Mouse (Mus musculus) forebrain, embryonic 11.5 days (tissue): ENCODE measurements around the gene Trappc1. TPM values are rescaled to one million over a fixed set of nuclear protein-coding genes. Genes with fewer than 3 reads are reported as not detected.

ENCODE experiments used
- ATAC-seq: fragments of 200-750 bp; cut with Nextera tagmentation; replicated peaks from 2 replicates; pipeline ENCODE4 v1.8.0; 2017; ENCODE audit warnings: moderate TSS enrichment; ENCODE audit not compliant: low FRiP score
- DNase-seq: peaks from one replicate; pipeline ENCODE4 v3.0.0-alpha.2; 2017; ENCODE audit warnings: low spot score
- H3K27ac ChIP-seq: fragments of 300-500 bp; sonication (generic); 2 replicates; pipeline ENCODE4 v1.5.1; 2014; ENCODE audit warnings: low read depth, low read length
- H3K27me3 ChIP-seq: fragments of 300-500 bp; sonication (generic); 2 replicates; pipeline ENCODE4 v1.6.1; 2014; ENCODE audit warnings: mild to moderate bottlenecking, low read length, mixed read lengths; ENCODE audit not compliant: control insufficient read depth, insufficient read depth
- H3K36me3 ChIP-seq: fragments of 300-500 bp; sonication (generic); 2 replicates; pipeline ENCODE4 v1.6.1; 2014; ENCODE audit warnings: mild to moderate bottlenecking, low read length, moderate library complexity, mixed read lengths; ENCODE audit not compliant: control insufficient read depth, insufficient read depth
- H3K4me1 ChIP-seq: fragments of 300-500 bp; sonication (generic); replicated peaks from 2 replicates; pipeline ENCODE4 v1.6.1; 2014; ENCODE audit warnings: low read length, mixed read lengths; ENCODE audit not compliant: control insufficient read depth, insufficient read depth
- H3K4me2 ChIP-seq: fragments of 300-500 bp; sonication (generic); 2 replicates; pipeline ENCODE4 v1.6.1; 2014; ENCODE audit warnings: low read depth, mild to moderate bottlenecking, low read length, moderate library complexity, mixed read lengths; ENCODE audit not compliant: severe bottlenecking
- H3K4me3 ChIP-seq: fragments of 300-500 bp; sonication (generic); 2 replicates; pipeline ENCODE4 v1.5.1; 2014; ENCODE audit warnings: low read depth, low read length
- H3K9ac ChIP-seq: fragments of 300-500 bp; sonication (generic); 2 replicates; pipeline ENCODE4 v1.6.1; 2014; ENCODE audit warnings: low read length
- H3K9me3 ChIP-seq: fragments of 300-500 bp; sonication (generic); 2 replicates; pipeline ENCODE4 v1.6.1; 2016; ENCODE audit warnings: low read length, mixed read lengths; ENCODE audit not compliant: control insufficient read depth
- WGBS: fragments of 180-500 bp; shearing (Covaris S2); extraction: QIAGEN DNeasy Blood & Tissue Kit; methylation state at CpG from one replicate; pipeline ENCODE4 v1.1.7; 2014; 5-methylcytosine and 5-hydroxymethylcytosine counted together
- polyA plus RNA-seq: library from polyadenylated mRNA; unstranded; fragments of >200 nt; fragmentation: Nextera tagmentation; extraction: Ambion mirVana; gene quantifications from 2 replicates; pipeline ENCODE4 v1.2.1, GENCODE M21; 2014

The Trappc1 gene
- polyA plus RNA-seq, 1 experiment from 2014 or later: 188 TPM

DNA sequence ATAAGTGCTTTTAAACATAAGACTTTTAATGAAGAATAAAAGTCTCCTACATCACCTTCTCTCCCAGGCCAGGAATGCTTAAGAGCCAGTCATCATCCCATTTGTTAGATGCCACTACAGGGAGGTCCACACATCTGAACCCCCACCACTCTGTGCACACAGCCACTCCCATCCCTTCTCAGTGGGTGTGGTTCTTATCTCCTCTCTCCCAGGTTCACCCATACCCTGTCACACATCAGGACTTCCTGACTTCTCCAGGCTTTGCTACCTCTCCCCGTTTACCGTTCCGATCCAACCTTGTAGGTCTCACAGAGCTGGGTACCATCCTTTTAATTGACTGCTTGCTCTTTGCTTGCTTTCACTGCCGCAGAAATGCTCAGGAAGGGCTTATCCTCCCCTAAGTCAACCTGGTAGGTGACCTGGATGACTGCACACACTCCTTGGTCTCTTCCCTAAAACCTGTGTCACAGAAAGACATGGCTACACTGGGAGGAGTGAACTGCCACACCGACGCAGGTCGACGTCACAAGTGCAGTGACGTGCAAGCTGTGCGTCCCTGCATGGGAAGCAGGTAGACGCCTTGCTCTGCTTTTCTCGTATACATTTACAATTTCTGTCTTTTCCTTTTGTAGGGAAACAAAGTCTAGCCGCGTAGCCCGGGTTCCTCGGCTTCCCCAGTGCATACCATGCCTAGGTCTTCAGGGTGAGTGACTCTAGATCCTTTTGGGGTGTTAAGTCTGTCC is 49.6 kb downstream of the Trappc1 start:
- Histone ChIP-seq H3K4me3 (no peak overlapping the region), H3K9ac (no peak overlapping the region), H3K9me3 (no peaks in the 10 kb centered on the region), H3K4me1 (peaks cover 16% of the 10 kb centered on the region), H3K27ac (no peak overlapping the region), H3K36me3 (no peaks in the 10 kb centered on the region; the same call in 1 of the 2 replicates), H3K4me2 (0 out of 2 replicates have a peak overlapping the region, but pooled peaks have one; percentile 15), H3K27me3 (no peaks in the 10 kb centered on the region)
- no peak for DNase-seq
- ATAC-seq: no peak
- 94% methylated on average over 16 of the region's 16 CpGs for WGBS

Other genes with a start within 250 kb of the Trappc1 start
- gene Vamp2, start 235.5 kb upstream of the Trappc1 start, polyA plus RNA-seq: 95.9 and 98.4 TPM in 2 replicates
- 8.2 and 10.0 TPM in 2 replicates for gene Per1, start 228.8 kb upstream of the Trappc1 start, polyA plus RNA-seq
- gene Hes7, start 203.6 kb upstream of the Trappc1 start, polyA plus RNA-seq: 0.11 and 0.24 TPM in 2 replicates
- 0.39 TPM in 1 of 2 replicates, not detected in the other for gene 9130213A22Rik, start 201.4 kb upstream of the Trappc1 start, polyA plus RNA-seq
- gene Aloxe3, start 198.1 kb upstream of the Trappc1 start, polyA plus RNA-seq: not detected in 2 replicates
- 0.08 TPM in 1 of 2 replicates, not detected in the other for gene Alox12b, start 167.0 kb upstream of the Trappc1 start, polyA plus RNA-seq
- 0.08 and 0.11 TPM in 2 replicates for gene Alox8, start 126.1 kb upstream of the Trappc1 start, polyA plus RNA-seq
- 0.05 and 0.07 TPM in 2 replicates for gene Gucy2e, start 86.9 kb upstream of the Trappc1 start, polyA plus RNA-seq
- gene Cntrob, start 205 bp upstream of the Trappc1 start, polyA plus RNA-seq: 31.7 and 32.1 TPM in 2 replicates
- 3.5 and 3.7 TPM in 2 replicates for gene Kcnab3, start 2.3 kb downstream of the Trappc1 start, polyA plus RNA-seq
- 25.7 and 30.1 TPM in 2 replicates for gene Rnf227, start 16.5 kb downstream of the Trappc1 start, polyA plus RNA-seq
- 53.0 and 61.4 TPM in 2 replicates for gene Chd3, start 45.4 kb downstream of the Trappc1 start, polyA plus RNA-seq
- gene Naa38, start 71.5 kb downstream of the Trappc1 start, polyA plus RNA-seq: 105 and 109 TPM in 2 replicates
- gene Cyb5d1, start 71.7 kb downstream of the Trappc1 start, polyA plus RNA-seq: 43.7 and 44.4 TPM in 2 replicates
- 15.6 and 18.5 TPM in 2 replicates for gene Tmem88, start 74.3 kb downstream of the Trappc1 start, polyA plus RNA-seq
- 40.9 and 41.0 TPM in 2 replicates for gene Kdm6b, start 89.7 kb downstream of the Trappc1 start, polyA plus RNA-seq
- 2.1 and 2.6 TPM in 2 replicates for gene Dnah2, start 225.1 kb downstream of the Trappc1 start, polyA plus RNA-seq
- gene Efnb3, start 236.2 kb downstream of the Trappc1 start, polyA plus RNA-seq: 13.1 and 14.9 TPM in 2 replicates